Mouse (Mus musculus): ENCODE results near the gene Cwh43.

Gene Cwh43

GRCm38 (mm10) chr5:73405981-73406722 lies at the start of gene Cwh43:
TSS of gene Cwh43 (plus strand) at chr5:73406075.
- DNase-seq, result no peak

- DNase-seq, result no peak
Measured at GRCm38 (mm10) chr5:73359134-73359751, 46.6 kb upstream of the Cwh43 start.

GRCm38 (mm10) chr5:73359752-73360141 lies 46.1 kb upstream of the Cwh43 start:
- DNase-seq, result no peak

GRCm38 (mm10) chr5:73360240-73360639 lies 45.6 kb upstream of the Cwh43 start:
- DNase-seq, result no peak

GRCm38 (mm10) chr5:73362338-73362737 lies 43.5 kb upstream of the Cwh43 start:
- DNase-seq, result no peak

DNA sequence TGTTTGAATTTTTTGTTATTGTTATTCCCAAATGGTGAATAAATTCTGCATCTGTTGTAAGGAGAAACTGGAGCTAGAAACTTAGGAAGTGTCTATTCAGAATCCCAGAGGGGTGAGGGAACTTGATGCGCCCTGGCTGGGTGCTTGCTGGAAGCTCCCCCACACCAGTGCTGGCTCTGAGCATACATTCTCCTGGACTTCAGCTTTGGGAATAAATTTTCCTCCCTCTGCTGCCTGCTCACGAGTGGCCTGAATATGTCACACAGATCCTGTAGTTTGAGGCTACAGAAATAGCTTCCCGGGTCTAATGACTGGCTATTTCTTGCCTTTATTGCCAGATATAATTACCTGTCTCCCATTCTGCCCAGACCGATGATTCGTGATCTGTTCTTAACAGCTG lies 43.1 kb upstream of the Cwh43 start:
- DNase-seq, result no peak

DNA sequence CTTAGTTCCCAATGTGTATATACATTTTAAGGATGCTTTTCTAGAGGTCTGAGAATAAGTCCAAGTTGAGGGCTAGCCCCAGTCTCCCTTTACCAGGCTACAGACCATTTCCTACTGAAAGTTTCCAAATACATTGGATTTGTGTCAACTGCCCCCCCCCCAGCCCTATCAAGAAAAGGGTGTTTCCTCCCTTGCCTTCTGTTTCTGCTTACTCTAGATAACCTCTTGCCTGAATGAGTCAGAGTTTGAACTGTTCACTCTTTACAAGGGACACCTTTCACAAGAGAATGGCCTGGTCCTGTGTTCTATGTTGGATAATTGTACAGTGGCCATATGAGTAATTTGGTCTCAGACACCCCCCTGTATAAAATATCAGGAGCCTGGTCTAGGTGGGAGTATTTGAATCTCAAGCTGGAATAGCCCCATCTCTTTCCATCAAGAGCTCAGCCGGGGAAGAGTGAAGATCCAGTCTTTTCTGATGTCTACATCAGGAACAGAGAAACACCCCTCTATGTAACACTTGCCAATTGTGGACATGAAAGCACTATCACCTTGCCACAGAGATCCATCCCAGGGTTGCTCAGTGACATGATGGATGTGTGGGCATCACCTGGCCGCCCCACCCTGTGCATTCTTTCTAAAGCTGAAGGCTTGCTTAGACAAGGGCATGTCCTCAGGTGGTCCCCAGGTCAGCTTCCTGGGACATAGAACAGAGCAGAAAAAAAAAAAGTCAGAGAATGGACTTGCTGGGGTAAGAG lies 41.6 kb upstream of the Cwh43 start:
- no peak for DNase-seq

DNA sequence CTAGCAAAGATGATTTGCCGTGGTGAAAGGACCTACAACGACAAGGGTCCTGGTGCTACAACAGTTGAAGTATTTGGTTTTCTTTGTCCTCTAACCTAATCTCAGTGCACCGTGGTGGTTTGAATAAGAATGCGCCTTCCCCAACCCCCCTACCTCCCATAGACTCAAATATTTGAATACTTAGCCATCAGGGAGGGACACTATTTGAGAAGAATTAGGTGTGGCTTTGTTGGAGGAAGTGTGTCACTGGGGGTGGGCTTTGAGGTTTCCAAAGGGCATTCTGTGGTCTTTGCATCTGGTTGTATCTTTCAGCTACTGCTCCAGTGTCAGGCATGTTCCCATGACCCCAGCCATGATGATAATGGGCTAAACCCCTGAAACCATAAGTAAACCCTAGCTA lies 38.0 kb upstream of the Cwh43 start:
- no peak for DNase-seq

DNA sequence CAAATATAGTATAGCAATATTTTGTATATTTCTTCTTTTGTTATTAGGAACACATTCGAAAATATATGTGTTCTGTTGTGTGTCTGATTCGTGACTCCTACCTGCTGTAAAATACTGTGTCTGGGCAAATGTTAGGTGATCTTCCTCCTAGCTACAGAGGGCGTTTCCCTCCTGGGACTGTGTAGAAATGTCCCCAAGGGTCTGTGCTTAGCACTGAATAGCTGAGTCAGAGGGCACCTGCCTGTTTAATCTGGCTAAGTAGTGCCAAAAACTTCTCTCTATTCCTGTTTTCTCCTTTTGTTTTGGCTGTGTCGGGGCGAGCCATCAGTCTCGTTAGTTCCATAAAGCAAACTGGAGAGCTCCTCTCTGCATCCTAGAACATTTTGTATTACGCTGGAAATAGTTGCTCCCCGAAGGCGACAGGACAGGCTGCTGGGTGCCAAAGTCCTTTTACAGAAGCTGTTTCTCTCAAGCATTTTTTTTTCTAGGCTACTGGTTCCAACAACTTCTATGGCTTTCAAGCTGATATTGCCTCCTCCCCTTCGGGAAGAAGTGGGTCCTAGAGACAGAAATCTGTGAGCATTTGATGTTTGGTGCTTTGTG lies 36.9 kb upstream of the Cwh43 start:
- no peak for DNase-seq

GRCm38 (mm10) chr5:73369731-73370130 lies 36.1 kb upstream of the Cwh43 start:
- no peak for DNase-seq

DNA sequence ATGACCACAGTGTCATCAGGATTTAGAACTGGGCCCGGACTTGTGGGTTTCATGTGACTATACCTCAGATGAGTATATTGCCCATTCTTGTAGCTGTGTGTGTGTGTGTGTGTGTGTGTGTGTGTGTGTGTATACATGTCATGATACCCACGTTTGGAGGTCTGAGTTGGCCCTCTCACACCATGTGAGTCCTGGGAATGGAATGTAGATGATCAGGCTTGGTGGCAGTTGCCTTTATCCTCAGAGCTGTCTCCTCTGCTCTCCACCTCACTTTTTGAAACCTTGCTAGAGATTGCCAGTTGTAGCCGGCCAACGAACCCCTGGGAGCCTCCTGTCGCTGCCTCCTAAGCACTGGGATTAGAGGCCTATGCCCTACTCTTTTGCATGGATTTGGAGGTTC lies 33.3 kb upstream of the Cwh43 start:
- no peak for DNase-seq

DNA sequence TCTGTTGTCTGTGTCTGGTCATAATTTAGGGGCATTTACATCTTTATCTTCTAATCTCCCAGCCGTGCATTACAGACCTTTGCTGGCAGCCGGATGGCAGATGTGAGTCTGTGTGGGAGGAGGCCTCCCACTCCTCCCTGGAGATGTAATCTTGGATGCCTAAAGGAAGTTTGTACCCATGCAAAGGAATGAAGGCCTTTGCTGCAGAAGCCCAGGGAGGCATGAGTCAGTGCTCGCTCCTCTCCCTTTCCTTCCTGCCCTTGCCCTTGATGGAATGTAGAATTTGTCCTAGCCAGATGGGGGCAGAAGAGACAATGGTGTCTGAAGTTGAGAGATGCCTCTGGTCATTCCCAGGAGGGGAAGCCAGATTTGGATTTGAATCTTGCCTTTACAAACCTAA lies 32.7 kb upstream of the Cwh43 start:
- DNase-seq, result no peak

DNA sequence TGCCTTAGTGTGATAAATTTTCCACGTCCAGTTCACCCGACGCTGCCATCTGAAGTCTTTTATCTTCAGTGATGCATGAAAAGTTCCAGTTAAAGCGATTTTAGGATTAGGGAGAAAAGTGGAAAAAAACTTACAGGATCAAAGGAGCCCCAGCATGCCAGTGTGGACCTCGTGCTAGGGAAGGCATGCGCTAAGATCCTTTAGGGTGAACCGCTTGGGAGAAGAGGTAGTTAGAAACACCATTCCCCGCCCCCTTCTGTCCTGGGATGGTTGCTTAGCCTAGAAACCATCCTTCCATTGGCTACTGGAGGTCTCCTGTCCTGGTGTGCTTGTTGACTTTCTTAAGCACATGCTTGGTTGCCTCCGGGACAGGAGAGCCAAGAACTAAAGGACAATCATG lies 29.8 kb upstream of the Cwh43 start:
- DNase-seq, result no peak

- no peak for DNase-seq
Measured at GRCm38 (mm10) chr5:73376491-73376890, 29.4 kb upstream of the Cwh43 start.

DNA sequence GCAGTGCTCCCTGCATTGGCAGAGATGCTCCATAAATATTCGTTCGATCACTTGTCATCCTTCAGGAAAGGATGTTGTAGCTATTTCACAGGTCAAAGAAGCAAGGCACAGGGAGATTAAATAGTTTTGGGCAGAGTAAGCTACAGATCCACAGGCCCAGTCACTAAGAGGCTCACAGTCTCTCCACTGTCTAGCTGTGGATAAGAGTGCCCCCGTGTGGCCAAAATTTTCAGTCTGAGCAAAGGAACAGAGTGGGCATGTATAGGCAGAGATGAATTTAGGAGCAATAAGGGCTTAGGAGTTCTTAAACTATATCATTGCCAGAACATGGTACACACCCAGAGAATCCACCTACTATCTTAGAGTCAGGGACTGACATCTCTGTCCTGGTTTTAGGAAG lies 26.0 kb upstream of the Cwh43 start:
- DNase-seq, result peak; percentile 36 to 76

DNA sequence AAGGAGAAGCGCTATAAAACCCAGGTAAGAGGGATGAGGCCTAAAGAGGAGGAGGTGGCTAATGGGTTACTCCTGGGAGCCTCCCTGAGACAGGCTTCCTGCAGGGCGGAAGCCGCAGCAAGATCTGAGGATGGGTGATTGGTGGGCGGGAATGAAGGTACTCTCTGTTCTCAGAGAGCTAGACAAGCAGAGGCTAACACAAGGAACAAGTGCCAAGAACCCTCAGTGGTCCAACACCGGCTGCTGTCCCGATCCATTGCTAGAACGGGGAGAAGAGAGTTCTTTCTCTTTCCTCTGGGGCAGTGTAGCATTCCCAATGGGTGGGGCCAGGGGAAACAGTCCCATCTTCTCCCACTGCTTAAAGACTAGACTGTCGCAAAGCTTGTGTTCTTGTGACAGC lies 25.0 kb upstream of the Cwh43 start:
- no peak for DNase-seq

DNA sequence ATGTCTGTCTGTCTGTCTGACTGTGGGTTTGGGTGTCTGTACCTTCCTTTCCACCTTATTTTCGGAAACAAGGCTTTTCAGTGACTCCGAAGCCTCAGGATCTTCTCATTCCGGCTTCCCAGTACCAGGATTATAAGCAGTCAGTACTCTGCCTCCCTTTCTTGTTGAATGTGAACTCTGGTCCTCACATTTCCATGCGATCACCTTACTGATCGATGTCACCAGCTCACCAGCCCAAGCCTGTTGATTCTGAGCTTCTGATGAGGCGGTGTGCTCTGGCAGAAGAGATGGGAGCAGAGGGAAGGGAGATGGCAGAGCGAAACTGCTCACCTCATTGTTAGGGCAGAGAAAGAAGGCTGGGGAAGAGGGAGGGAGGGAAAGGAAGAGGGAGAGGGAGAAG lies 24.4 kb upstream of the Cwh43 start:
- no peak for DNase-seq

DNA sequence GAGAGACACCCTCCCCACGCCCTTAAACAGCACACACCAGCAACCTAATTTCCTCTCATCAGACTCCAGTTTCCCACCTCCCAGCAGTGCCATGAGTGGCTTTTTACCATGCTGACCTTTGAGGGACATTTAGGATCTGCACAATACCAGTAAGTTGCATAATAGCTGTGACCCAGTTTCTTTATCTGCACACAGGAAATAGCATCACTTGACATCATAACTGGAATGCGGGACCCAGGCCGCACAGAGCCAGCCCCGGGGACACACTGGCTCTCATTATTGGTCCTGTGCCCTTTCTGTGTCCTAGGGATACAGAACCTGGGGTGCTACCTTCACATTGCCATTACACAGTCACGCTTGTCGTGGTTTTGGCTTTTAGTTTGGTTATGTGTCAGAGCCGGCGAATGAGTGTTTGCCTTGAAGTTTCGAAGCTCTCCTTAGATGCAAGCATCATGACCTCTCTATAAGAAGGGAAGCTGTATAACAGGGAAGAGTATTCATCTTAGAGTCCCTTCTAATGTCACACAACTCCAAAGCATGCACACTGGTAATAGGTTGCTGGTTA lies 23.8 kb upstream of the Cwh43 start:
- no peak for DNase-seq

DNA sequence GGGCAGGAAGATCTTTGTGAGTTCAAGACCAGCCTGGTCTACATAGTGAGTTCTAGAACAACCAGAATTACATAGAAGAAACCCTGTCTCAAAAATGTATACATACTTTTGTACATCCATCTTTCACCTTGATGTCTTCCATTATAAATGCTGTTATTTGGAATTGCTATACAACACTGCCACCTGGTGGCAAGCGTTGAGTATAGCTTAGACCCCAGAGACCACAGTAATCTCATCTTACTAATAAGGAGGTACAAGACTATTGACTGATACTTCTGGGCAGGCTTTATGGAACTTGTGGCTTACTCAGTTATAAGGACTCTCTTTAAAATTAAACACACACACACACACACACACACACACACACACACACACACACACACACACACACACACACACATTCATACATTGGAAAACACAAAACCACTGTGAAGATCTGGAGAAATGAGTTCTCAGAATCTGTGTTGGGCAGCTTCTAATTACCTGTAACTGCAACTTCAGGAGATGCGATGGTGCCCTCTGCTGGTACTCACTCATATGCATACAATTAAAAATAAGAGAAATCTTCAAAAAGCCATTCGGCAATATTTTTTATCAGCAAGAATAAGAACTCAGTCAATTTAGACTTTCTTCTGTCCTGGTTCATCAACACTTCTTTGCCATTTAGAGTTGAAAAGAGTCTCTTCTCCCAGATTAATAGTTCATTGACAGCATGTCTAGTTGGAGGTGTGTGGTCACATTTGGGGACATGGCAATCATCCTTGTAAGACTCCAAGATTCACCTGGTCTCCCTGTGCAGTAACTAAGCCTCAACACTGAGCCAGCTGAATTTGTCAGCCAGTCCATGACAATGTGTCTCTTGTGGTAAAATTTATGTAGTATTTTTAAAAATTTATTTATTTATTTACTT lies 22.9 kb upstream of the Cwh43 start:
- peak in 1 of 2 experiments; percentile 49 for DNase-seq

DNA sequence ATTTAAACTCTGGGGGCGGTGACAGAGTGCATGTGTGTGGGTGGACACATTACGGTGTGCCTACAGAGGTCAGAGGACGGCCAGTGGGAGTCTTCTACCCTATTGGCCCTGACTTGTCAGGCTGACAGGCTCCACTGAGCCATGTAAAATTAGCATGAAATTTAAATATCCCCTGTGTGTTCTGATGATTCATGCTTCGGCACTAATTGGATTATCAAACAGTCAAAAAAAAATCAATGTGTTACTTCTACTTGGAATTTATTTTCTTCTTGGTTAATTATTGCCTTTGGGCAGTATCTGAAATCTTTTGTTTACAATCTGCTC lies 22.3 kb upstream of the Cwh43 start:
- no peak for DNase-seq

DNA sequence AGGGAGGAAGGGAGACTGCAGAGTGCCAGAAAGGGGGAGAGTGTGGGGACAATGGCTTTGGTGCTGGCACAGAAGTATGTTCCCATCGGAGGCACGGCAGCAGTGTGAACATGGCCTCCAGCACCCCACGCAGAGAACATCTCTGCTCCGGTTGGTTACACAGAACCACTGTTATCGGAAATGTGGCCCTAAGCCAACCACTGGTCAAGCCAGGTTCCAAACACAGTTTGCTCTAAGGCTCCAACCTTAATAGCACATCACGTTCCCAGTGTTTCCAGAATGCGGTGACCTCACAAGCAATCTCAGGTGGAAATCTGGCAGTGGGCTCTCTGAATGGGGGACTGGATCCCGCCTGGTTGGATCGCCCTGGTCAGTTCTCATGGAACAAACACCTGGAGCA lies 12.8 kb upstream of the Cwh43 start:
- no peak for DNase-seq

- DNase-seq, result no peak
Measured at GRCm38 (mm10) chr5:73399768-73400526, 5.9 kb upstream of the Cwh43 start.

Data from spleen, adult 18-20 months (tissue).